Mouse (Mus musculus) CH12.LX (cell line): ENCODE results near the gene Th. TPM values are rescaled to one million over a fixed set of nuclear protein-coding genes. Genes with fewer than 3 reads are reported as not detected.

ENCODE experiments used
- DNase-seq: peaks from one replicate; pipeline ENCODE4 v3.0.0-alpha.2; 2013; ENCODE audit errors: extremely low read depth
- H3K27ac ChIP-seq: 2 replicates; pipeline ENCODE4 v1.5.1; 2012; ENCODE audit warnings: low read depth, mild to moderate bottlenecking, control low read depth, moderate library complexity; ENCODE audit not compliant: insufficient read depth
- H3K27me3 ChIP-seq: replicated peaks from 2 replicates; pipeline ENCODE3; 2012; ENCODE audit warnings: inconsistent platforms
- H3K36me3 ChIP-seq, 2 experiments: replicated peaks in 1 of 2; 2 replicates each; pipeline versions ENCODE3 to v1.6.1; 2012; ENCODE audit warnings: inconsistent platforms in 1 of 2, low read length in 1 of 2, mild to moderate bottlenecking in 1 of 2, mixed read lengths in 1 of 2, moderate library complexity in 1 of 2; ENCODE audit not compliant: control insufficient read depth in 1 of 2, insufficient read depth in 1 of 2
- H3K4me1 ChIP-seq, 2 experiments: 2 replicates each; pipeline ENCODE4 v1.6.1; 2012; ENCODE audit warnings: inconsistent platforms in 1 of 2, moderate library complexity in 1 of 2; ENCODE audit not compliant: insufficient read depth in 2 of 2, control insufficient read depth in 1 of 2
- H3K4me2 ChIP-seq: 2 replicates; pipeline ENCODE4 v1.6.1; 2012; ENCODE audit warnings: low read depth, mild to moderate bottlenecking, control low read depth; ENCODE audit not compliant: poor library complexity, insufficient read depth, severe bottlenecking
- H3K4me3 ChIP-seq, 3 experiments: fragments of 150-350 bp in 1 of 3; sonication (generic) in 1 of 3; replicated peaks in 1 of 3; 2 replicates each; pipeline versions ENCODE3 to v1.5.1; 2011 to 2012; ENCODE audit warnings: low read depth in 2 of 3, low read length in 2 of 3, mild to moderate bottlenecking in 2 of 3, moderate library complexity in 2 of 3, control low read depth in 1 of 3, improper control_type of control experiment in 1 of 3, inconsistent platforms in 1 of 3, mixed read lengths in 1 of 3; ENCODE audit not compliant: poor library complexity in 1 of 3
- H3K79me2 ChIP-seq: replicated peaks from 2 replicates; pipeline ENCODE4 v1.6.1; 2012; ENCODE audit warnings: mild to moderate bottlenecking, moderate library complexity; ENCODE audit not compliant: control insufficient read depth, poor library complexity, insufficient read depth, severe bottlenecking; ENCODE audit errors: extremely low read depth
- H3K9ac ChIP-seq: 2 replicates; pipeline ENCODE4 v1.6.1; 2012; ENCODE audit warnings: low read depth, mild to moderate bottlenecking, control low read depth, moderate library complexity; ENCODE audit not compliant: insufficient read depth
- H3K9me3 ChIP-seq: replicated peaks from 2 replicates; pipeline ENCODE3; 2012; ENCODE audit warnings: low read length, inconsistent platforms, mixed read lengths
- BHLHE40 ChIP-seq: IDR thresholded peaks from 2 replicates; pipeline ENCODE4 v1.6.1; 2011; ENCODE audit warnings: mild to moderate bottlenecking, low read depth, low read length, improper control_type of control experiment
- CHD1 ChIP-seq: IDR thresholded peaks from 2 replicates; pipeline ENCODE4 v1.6.1; 2012; ENCODE audit warnings: low read depth, low read length, improper control_type of control experiment, inconsistent platforms
- CHD2 ChIP-seq: IDR thresholded peaks from 2 replicates; pipeline ENCODE4 v1.6.1; 2011; ENCODE audit warnings: low read length, improper control_type of control experiment
- ELF1 ChIP-seq: IDR thresholded peaks from 2 replicates; pipeline ENCODE4 v1.6.1; 2014; ENCODE audit warnings: low read depth, mild to moderate bottlenecking, inconsistent platforms, low read length, improper control_type of control experiment
- EP300 ChIP-seq: IDR thresholded peaks from 2 replicates; pipeline ENCODE4 v1.6.1; 2011; ENCODE audit warnings: low read length, improper control_type of control experiment
- GABPA ChIP-seq: IDR thresholded peaks from 2 replicates; pipeline ENCODE4 v1.6.1; 2012; ENCODE audit warnings: low read depth, low read length, improper control_type of control experiment, inconsistent platforms; ENCODE audit not compliant: insufficient replicate concordance
- HCFC1 ChIP-seq: IDR thresholded peaks from 2 replicates; pipeline ENCODE4 v1.6.1; 2012; ENCODE audit warnings: low read depth, mild to moderate bottlenecking, inconsistent platforms, low read length, improper control_type of control experiment
- IRF4 ChIP-seq: IDR thresholded peaks from 2 replicates; pipeline ENCODE4 v1.6.1; 2014; ENCODE audit warnings: low read depth, mild to moderate bottlenecking, inconsistent platforms, low read length, improper control_type of control experiment
- JUND ChIP-seq: conservative IDR thresholded peaks from 2 replicates; pipeline ENCODE4 v1.6.1; 2011; ENCODE audit warnings: low read depth, low read length, improper control_type of control experiment
- KAT2A ChIP-seq: IDR thresholded peaks from 2 replicates; pipeline ENCODE4 v1.6.1; 2012; ENCODE audit warnings: low read length, improper control_type of control experiment, inconsistent platforms; ENCODE audit not compliant: insufficient replicate concordance
- MAZ ChIP-seq: IDR thresholded peaks from 2 replicates; pipeline ENCODE4 v1.6.1; 2012; ENCODE audit warnings: low read depth, mild to moderate bottlenecking, inconsistent platforms, low read length, improper control_type of control experiment, moderate library complexity
- MXI1 ChIP-seq: IDR thresholded peaks from 2 replicates; pipeline ENCODE4 v1.6.1; 2011; ENCODE audit warnings: mild to moderate bottlenecking, low read depth, low read length, improper control_type of control experiment
- MYC ChIP-seq: IDR thresholded peaks from 2 replicates; pipeline ENCODE4 v1.6.1; 2011; ENCODE audit warnings: low read depth, mild to moderate bottlenecking, improper control_type of control experiment, low read length
- NELFE ChIP-seq: IDR thresholded peaks from 2 replicates; pipeline ENCODE4 v1.6.1; 2011; ENCODE audit warnings: low read depth, low read length, improper control_type of control experiment
- NRF1 ChIP-seq: IDR thresholded peaks from 2 replicates; pipeline ENCODE4 v1.6.1; 2014; ENCODE audit warnings: low read depth, mild to moderate bottlenecking, inconsistent platforms, low read length, improper control_type of control experiment, moderate library complexity
- POLR2AphosphoS2 ChIP-seq: IDR thresholded peaks from 2 replicates; pipeline ENCODE4 v1.6.1; 2011; ENCODE audit warnings: low read depth, low read length, improper control_type of control experiment
- RCOR1 ChIP-seq: conservative IDR thresholded peaks from 2 replicates; pipeline ENCODE4 v1.6.1; 2012; ENCODE audit warnings: low read depth, mild to moderate bottlenecking, inconsistent platforms, low read length, improper control_type of control experiment
- TCF12 ChIP-seq: IDR thresholded peaks from 2 replicates; pipeline ENCODE4 v1.6.1; 2014; ENCODE audit warnings: low read depth, mild to moderate bottlenecking, inconsistent platforms, low read length, improper control_type of control experiment
- dilution Hi-C: fragments of 300-500 bp; cut with MboI; formaldehyde crosslinking; loops from 2 replicates; pipeline ENCODE4 v1.14.3; 2020; ENCODE audit warnings: low sequenced_read_pairs; ENCODE audit not compliant: extremely low pct_unique_long_range_greater_than_20kb, extremely low pct_ligation_motif_present
- in situ Hi-C: fragments of 300-500 bp; cut with MboI; formaldehyde crosslinking; loops from 3 replicates; pipeline ENCODE4 v1.14.3; 2019; ENCODE audit warnings: low sequenced_read_pairs, low pct_ligation_motif_present, low pct_unique_long_range_greater_than_20kb, mixed read lengths
- polyA plus RNA-seq: library from polyadenylated mRNA; unstranded; fragments of >175 nt; gene quantifications from 2 replicates; pipeline ENCODE4 v1.2.1, GENCODE M21; 2012; ENCODE audit warnings: low read depth; ENCODE audit not compliant: insufficient read length
- total RNA-seq, 2 experiments: library from RNA; depleted of rRNA; stranded (reverse); fragments of 300-350 nt in 1 of 2; fragments of >200 nt in 1 of 2; gene quantifications; 2 replicates each; pipeline ENCODE4 v1.2.3; 2012 to 2014

Gene Th
- total and polyA plus RNA-seq, 3 experiments: not detected

DNA sequence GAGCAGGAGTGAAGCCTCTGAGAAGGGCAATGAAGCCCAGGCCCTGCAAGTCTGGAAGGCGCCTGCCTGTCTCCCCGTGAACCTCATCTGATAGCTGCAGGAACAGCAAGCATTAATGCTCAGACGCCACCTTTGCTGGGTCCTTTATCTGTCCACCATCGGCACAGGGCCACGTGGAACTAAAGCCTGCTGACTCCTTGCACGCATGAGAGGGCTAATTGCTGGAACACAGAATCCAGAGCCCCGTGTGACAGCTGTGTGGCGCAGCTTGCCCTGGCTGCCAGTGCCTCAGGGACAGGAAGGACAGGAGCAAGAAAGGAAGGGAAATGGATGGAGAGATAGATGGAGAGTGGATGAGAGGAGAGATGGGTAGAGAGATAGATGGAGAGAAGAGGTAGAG is 14.8 kb downstream of the Th start:
- peaks cover 87% of the 10 kb centered on the region for H3K27me3 ChIP-seq
- dilution Hi-C loops: no loop called here

GRCm38 (mm10) chr7:142911682-142912081 is 19.2 kb downstream of the Th start:
- Histone ChIP-seq H3K9ac (no peak overlapping the region), H3K36me3 (no peaks in the 10 kb centered on the region), H3K27ac (no peak overlapping the region), H3K27me3 (peaks cover 92% of the 10 kb centered on the region), H3K79me2 (no peaks in the 10 kb centered on the region), H3K4me1 (peaks cover 10 to 28% of the 10 kb centered on the region in 2 experiments), H3K4me3 (no peak overlapping the region), H3K9me3 (no peaks in the 10 kb centered on the region), H3K4me2 (no peak overlapping the region)
- dilution Hi-C loops: no loop called here
- in situ Hi-C loops: no loop called here
- TF ChIP-seq POLR2AphosphoS2 (no peak), TCF12 (no peak), JUND (no peak)
- DNase-seq: no peak

More for the DNA sequence above, 14.8 kb downstream of the Th start:
- Histone ChIP-seq H3K4me1 (no peaks in the 10 kb centered on the region), H3K9ac (no peak overlapping the region), H3K79me2 (no peaks in the 10 kb centered on the region), H3K36me3 (no peaks in the 10 kb centered on the region), H3K9me3 (no peaks in the 10 kb centered on the region), H3K4me3 (no peak overlapping the region), H3K27ac (no peak overlapping the region), H3K4me2 (no peak overlapping the region)
- no peak for DNase-seq
- TF ChIP-seq HCFC1: no peak
- TF ChIP-seq ELF1: no peak
- TF ChIP-seq MAZ: no peak
- no peak for TF ChIP-seq RCOR1
- no peak for TF ChIP-seq MYC
- TF ChIP-seq CHD2: no peak
- in situ Hi-C loops: no loop called here

- Histone ChIP-seq H3K4me3 (no peak overlapping the region), H3K27ac (no peak overlapping the region), H3K27me3 (peaks cover 89% of the 10 kb centered on the region), H3K9me3 (no peaks in the 10 kb centered on the region), H3K9ac (no peak overlapping the region), H3K4me1 (peaks cover 10 to 28% of the 10 kb centered on the region in 2 experiments), H3K36me3 (no peaks in the 10 kb centered on the region), H3K4me2 (no peak overlapping the region), H3K79me2 (no peaks in the 10 kb centered on the region)
- dilution Hi-C loops (no loop called here), in situ Hi-C loops (no loop called here)
- DNase-seq: no peak
- TF ChIP-seq BHLHE40 (peak; percentile 37; the same call in 1 of the 2 replicates), RCOR1 (no peak), IRF4 (peak; percentile 32; the same call in 1 of the 2 replicates), GABPA (no peak), KAT2A (no peak), JUND (no peak), TCF12 (no peak), CHD1 (no peak), MXI1 (no peak), EP300 (peak; percentile 8; the same call in 1 of the 2 replicates), NRF1 (no peak), HCFC1 (no peak), NELFE (no peak)
Observed at GRCm38 (mm10) chr7:142910104-142910503, 20.8 kb downstream of the Th start.
